Mouse (Mus musculus): Measurements from ENCODE around the gene Klf16.
"Not testable (repeated sequence)": the region's sequence is repeated elsewhere in the genome, so short reads cannot be mapped to it uniquely, and the experiment has no call there.

Gene Klf16

DNA sequence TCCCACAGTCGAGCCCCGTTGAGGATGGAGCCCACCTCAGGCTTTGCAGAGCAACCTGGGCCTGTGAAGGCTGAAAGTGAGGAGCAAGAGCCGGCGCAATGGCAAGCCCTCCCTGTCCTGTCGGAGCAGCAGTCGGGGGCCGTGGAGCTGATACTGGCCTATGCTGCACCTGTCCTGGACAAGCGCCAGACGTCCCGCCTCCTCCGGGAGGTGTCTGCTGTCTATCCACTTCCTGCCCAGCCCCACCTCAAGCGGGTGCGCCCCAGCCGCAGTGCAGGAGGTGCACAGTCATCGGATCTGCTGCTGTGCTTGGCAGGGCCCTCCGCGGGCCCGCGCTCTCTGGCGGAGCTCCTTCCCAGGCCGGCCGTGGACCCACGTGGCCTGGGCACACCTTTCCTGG, 29.2 kb upstream of the Klf16 start:
- DNase-seq (ENCODE audit: low read depth, low spot score), result no peak

DNA sequence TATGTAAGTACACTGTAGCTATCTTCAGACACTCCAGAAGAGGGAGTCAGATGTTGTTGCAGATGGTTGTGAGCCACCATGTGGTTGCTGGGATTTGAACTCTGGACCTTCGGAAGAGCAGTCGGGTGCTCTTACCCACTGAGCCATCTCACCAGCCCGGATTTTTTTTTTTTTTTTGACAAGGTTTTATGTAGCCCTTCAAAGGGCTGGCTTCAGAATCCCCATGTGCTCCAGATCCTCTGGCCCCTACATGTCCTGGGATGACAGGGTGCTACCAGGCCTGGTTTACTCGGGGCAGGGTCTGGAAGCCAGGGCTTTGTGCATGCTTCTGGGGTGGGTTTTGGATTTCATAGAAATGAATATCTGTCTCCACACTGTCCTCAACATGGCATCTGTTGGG, 28.6 kb upstream of the Klf16 start, which contains the start of gene Gm49322:
Gene Gm49322, plus strand, starts transcription at position 301 of the 400 bp plus-strand sequence.
- not testable (repeated sequence) for DNase-seq (ENCODE audit: low read depth, low spot score)

DNA sequence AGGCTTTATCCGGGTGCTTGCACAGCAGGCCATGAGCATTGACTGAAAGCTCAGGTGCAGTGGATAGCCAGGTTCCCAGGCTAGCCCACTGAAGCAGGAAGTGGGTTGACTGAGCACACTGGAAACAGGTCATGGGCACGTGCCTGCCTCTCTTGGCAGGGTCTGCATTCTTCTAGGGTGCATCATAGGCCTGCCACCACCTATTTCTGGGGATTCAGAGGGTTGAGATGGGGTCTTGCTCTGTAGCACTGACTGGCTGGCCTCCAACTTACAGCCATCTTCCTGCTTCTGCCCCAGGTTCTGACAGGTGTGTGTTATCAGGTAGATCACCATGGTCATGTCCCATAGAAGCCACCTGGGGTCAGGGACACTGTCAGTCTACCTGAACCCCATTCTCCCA, 27.9 kb upstream of the Klf16 start:
- DNase-seq (ENCODE audit: low read depth, low spot score), result no peak

DNA sequence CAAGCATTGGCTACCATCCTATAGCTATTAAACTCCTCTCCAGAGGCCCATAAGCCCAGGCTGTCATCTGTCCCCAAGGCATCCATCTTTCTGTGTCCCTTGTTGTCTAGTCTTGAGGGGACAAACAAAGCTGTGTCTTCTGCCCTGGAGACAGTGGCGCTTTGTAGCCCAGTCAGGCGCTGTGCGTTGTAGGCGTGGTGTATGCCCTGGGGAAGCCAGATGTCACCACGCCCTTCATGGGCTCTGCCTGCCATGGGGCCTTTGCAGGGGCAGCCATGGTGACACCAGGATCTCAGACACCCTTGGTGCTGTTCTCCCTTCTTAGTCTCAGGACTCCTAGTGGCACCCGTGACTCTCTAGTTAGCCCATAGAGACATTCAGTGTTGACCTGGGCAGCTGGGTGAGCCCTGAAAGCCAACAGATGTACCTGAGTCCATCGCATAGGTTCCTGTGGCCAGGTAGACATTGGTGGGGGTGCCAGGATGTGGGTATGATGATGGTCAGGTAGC, 26.9 kb upstream of the Klf16 start:
- no peak for DNase-seq (ENCODE audit: low read depth, low spot score)

DNA sequence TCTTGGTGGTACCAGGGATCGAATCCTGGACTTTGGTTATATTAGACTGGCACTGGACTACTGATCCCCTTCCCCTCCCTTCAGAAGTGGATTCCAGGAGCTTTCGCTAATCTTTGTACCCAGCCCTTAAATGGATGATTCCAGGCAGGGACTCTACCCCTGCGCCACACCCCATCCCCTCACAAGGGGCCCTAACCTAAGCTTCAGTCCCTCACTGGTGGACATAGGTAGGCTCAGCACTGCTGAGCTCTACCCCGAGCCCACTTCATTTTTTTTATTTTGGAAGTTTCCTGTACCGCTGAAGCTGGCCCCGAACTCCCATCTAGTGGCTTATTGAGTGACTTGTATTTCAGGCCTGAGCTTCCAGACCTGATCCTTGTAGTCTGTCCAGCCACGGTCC, 26.2 kb upstream of the Klf16 start:
- DNase-seq (ENCODE audit: low read depth, low spot score), result no peak

DNA sequence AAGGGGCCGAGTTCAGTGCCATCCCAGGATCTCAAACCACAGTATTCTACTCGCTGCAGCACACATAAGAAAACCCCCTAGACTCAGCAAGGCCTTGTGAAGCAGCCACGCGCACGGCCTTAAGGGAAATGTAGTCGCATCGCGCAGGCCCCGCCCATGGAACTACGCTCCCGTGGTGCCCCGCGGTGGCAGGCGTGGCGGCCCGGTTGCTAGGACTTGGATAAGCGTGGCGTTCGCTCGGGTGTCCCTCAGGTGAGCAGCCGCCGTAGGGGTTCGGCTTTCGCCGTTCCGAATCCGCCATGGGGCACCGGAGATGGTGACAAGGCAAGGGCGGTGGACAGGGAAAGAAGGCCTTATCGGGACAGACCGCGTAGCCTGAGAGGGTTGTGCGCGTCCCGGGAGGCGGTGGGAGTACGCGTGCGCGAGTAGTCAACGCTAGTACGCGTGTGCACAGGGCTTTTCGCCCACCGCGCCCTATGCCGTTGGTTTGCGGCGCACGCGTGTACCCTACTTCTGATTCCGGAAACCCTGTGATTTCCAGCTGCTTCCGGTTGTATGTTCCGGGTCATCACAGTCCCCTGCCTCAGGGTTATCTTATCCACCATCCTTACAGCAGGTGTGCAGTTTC, 25.7 kb upstream of the Klf16 start, which contains the start of the genes Scamp4 and Adat3:
Gene Scamp4, plus strand, starts transcription at position 175 of the 628 bp plus-strand sequence.
Gene Adat3, plus strand, starts transcription at position 183 of the 628 bp plus-strand sequence.
- peak; percentile 88 for DNase-seq (ENCODE audit: low read depth, low spot score)

DNA sequence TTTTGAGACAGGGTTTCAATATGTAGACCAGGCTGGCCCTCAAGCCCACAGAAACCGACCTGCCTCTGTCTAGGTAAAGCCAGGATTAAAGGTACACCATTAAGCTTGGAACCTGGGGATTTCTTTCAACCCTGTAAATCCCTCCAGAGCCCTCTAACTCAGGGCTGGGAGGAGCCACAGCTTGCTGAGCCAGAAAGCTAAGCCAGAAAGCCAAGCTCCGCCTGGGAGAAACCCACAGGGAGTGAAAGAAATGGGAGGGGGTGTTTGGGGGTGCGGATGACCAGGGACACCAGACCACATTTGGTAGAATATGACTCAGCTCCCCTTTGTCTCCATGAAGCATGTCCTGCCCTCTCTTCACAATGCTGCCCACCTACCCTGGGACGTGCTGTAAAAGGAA, 19.2 kb upstream of the Klf16 start:
- DNase-seq (ENCODE audit: low read depth, low spot score), result no peak

DNA sequence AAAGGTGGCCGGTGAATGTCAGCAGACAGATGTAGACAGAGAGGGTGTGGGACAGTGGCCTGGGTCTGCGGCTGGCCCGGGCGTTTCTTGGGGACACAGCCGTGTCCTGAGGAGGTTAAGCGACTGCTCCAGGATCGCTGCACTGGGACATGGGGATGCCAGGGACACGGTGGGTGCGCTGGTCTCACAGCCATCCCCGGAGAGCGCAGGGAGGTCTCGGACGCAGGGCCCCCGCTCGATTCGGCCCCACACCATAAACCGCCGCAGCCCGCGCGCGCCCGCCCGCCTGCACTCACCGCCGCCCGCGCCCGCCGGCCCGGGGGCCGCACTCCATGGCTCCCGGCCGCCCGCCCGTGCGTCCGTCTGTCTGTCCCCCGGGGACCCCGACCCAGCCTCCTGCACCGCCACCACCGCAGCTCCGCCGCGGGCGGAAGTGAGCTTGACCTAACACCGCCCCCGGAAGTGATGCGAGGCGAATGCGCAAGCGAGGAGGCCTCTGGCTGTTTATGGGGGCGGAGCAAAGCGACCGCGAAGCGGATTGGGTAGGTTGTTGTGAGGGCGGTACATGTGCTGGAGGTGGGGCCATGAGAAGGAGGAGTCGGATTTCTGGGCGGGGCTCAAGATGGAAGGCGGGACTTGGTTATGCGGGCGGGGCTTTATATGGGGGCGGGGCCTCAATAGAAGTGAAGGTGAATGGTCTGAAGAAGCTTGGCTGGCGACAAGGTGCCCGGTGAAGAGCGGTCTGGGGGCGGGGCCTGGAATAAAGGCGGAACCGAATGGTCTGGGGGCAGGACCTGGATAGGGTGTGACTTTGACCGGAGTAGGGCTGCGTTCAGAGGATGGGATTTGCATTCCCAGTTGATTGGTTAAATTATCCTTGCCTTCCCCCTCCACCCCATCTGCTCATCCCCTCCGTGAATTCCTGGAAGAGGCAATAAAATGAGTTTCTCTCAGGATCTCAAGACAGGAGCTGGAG, 13.0 kb upstream of the Klf16 start, which contains the start of gene Abhd17a:
Gene Abhd17a, minus strand, starts transcription at position 463 of the 976 bp plus-strand sequence.
- peak; percentile 98 for DNase-seq (ENCODE audit: low read depth, low spot score)

DNA sequence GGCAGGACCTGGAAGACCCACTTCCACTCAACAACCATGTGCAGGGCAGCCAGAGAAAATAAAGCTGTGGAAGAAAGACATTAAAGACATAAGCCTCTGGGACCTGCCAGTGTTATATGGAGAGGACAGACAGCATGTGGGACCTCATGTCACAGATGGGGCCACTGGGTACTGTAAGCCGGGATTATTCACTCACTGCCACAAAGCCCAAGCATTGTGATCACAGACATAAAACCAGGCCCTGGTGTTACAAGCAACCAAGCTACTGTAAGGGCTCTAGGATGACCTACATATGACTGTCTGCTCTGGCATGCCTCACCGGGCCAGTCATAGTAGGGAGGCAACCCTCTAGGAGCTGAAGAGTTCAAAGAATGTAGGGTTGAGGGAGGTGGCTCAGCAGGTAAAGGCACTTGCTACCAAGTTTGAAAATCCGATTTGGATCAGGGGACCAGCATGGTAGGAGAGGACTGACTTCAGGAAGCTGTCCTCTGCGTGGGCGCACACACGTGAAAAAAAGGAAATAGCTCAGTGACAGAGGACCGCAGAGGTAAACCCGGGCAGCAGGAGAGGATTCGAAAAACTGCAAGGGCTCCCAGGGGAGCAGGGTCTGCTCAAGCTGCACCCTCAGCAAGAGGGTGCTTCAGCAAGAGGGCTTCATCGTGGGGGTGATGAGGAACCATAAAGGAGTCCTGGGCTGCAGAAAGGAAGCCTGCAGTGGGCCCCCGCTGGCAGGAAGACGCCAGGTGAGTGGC, 12.2 kb upstream of the Klf16 start:
- no peak for DNase-seq (ENCODE audit: low read depth, low spot score)

DNA sequence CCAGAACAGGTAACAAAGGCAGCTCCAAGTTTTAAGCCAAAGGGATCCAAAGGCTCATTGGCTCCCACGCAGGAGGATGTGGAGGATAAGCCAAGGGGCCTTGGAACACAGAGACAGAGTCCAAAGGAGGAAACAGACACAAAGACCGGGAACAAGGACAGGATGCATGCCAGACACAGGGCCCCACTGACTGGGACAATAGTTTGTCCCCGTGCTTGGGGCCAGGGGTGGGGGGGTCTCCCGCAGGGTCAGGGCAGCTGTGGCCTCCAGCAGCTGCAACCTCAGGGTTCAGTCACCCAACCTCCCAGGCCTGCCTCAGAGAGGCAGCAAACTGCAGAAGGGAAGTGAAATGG, 10.2 kb upstream of the Klf16 start:
- DNase-seq (ENCODE audit: low read depth, low spot score), result no peak

DNA sequence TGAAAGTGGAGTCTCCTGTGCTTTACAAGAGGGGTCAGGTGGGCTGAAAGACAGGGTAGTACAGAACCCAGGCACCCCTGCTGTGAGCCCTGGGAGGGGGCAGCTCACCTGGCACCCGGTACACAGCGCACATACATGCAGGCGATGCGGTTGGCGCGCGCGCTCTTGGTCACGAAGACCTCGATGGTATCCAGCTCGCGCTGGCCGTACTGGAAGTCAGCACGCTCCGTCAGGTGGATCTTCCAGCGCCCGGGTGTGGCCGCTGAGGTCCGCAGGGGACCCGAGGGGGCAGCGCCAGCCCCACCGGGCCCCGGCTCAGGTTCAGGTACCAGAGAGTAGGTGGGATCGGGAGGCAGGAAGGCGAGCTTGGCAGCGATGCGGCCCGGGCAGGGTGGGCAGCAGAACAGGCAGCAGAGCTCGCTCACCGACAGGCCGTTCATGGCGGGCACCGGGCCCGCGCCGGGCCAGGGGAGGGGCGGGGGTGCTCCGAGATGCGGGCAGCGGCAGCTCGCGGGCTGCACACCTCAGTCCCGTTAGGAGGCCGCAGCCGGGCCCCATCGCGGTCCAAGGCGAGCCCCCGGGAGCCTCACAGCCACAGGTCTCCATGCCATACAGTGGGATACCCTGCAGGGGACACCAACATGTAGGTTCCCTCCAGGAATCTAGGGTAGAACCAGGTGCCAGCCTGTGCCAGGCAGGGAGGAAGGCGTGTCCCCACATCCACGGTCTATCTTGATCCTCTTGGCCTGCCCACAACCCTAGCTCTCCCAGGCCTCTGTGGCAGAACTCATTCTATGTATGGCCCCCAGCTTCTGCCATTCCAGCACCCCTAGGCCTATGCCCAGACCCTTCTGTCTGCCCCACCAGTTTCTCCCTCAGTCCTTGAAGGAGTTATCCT, 9.5 kb upstream of the Klf16 start:
- DNase-seq (ENCODE audit: low read depth, low spot score), result no peak

DNA sequence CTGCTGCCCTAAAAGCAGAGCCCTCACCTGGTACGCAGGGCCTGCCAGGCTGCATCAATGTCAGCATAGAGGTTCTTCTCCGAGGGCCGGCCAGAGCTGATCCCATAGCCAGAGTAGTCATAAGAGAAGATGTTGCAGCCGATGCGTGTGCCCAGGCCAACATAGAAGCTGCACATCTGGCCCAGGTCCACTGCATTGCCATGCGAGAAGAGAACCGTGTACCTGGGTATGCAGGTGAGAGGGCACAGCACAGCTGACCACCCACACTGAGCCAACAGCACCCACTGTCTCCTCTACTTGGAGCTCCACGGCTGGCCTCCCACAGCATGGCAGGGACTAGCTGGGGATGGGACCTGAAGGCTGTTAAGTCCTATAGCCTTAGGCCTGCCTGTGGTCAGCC, 8.5 kb upstream of the Klf16 start:
- DNase-seq (ENCODE audit: low read depth, low spot score), result no peak

DNA sequence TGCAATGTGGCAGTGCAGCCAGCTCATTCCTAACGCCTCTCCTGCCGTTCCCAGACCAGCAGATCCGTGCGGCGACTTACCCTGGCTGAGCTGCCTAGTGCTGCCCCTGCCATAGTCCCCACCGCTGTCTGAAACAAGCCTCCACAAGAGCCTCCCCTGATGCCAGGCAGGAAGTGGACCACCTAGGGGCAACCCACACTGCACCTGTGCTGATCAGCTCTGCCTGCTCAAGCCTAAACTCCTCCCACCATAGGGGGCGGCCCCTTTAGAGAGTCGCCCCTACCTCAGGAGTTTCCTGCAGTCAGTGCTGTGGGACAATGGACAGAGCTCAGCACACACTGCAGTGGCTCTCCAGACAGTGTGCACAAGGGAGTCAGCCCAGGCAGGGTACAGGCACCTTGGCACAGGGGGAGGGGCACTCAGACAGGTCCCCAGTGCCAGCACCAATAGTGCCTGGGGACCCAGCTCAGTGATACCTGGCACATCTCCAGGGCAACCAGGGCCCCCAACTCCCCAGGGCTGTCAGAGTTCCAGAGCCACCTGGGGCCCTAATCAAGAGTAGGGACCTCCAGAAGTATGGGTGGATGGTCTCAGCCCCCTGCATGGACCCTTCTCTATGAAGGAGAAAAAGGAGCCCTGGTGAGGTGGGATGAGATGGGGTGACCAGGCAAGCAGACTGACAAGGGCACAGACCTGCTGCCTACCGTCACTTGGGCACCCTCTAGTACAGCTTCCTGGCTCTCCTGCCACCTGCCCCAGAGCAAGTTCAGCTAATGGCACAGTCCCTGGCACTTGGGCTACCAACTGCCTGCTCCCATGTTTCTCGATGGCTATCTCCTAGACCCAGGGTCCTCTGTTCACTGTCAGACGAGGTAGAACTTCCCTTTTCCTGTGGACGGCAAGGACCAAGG, 7.8 kb upstream of the Klf16 start:
- DNase-seq (ENCODE audit: low read depth, low spot score), result no peak

DNA sequence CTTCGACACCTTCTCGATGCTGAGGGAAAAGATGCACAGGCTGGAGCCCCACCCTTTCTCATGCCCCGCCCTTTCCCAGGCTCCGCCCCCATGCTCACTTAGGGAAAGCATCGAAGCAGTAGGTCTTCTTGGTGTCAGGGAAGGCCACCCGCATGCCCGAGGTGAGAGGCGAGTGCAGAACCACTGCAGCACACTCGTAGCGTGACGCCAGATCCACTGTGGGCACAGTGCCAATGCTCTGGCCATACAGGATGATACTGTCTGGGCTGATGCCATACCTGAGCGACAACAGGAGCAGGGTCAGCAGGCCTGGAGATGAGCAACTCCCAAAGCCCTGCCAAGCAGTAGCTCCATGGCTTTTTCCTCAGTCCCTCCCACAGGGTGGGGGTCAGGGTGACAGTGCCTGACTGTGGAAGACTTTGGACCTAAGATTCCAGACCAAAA, 6.9 kb upstream of the Klf16 start:
- DNase-seq (ENCODE audit: low read depth, low spot score), result no peak

DNA sequence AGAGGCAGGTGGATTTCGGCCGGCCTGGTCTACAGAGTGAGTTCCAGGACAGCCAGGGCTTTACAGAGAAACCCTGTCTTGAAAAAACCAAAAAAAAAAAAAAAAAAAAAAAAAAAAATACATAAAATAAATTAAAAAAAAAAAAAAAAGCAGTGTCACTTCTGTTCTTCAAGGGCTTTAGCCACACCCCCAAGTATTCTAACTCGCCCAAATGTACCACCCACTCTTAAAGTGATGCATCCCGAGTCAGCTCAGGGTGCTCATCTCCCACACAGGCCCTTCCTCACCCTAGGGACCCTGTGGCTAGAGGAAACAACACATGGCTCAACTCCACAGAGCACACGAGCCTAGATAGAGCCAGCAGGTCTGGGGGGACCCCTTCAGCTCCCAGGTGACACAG, 5.9 kb upstream of the Klf16 start:
- no peak for DNase-seq (ENCODE audit: low read depth, low spot score)

DNA sequence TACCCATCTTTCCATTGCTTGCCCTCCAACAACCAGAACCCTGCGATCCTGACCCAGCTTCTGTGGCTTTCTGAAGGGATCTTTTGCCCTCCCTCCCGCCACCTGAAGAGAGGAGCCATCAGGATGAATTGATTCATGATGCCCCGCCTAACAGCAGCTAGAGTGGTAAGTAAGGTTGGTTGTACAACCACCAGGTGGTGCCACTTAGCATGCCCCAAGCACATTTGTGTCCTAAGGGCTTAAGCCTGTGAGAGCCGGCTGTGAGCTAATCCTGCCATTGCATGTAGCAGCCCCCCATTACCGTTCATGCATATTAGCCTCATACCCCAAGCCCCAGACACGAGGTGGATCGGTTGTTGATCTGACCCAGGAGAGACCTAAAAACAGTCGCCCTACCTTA, 1.8 kb upstream of the Klf16 start:
- peak; percentile 59 for DNase-seq (ENCODE audit: low read depth, low spot score)

DNA sequence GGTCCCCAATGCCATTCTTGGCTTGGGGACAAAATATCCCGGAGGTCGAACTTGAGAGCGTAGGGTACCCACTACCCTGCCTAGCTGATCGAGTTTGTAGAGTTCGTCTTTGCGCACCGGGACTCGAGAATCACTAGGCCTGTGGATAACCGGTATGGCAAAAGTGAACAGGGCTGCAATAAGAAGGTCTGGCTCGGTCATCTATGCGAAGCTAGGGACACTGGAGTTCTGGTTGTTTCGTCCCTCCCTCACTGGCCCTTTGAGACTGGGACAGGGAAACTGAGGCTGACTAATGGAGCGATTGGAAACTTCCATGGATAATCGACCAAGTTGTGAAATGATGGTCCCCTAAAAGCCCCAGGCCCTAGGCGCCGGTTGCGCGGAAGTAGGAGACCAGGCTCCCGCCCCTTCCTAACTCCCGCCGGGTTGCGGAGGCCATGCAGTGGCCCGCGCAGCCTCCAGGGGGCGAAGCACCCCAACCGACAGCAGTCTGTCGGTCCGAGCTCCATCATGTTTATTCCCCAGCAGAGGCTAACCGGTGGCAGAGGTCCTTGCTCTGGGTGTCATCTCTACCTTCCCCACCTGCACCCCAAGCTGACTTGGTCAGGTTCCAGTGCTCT, 1.1 kb upstream of the Klf16 start:
- peak; percentile 75 for DNase-seq (ENCODE audit: low read depth, low spot score)

DNA sequence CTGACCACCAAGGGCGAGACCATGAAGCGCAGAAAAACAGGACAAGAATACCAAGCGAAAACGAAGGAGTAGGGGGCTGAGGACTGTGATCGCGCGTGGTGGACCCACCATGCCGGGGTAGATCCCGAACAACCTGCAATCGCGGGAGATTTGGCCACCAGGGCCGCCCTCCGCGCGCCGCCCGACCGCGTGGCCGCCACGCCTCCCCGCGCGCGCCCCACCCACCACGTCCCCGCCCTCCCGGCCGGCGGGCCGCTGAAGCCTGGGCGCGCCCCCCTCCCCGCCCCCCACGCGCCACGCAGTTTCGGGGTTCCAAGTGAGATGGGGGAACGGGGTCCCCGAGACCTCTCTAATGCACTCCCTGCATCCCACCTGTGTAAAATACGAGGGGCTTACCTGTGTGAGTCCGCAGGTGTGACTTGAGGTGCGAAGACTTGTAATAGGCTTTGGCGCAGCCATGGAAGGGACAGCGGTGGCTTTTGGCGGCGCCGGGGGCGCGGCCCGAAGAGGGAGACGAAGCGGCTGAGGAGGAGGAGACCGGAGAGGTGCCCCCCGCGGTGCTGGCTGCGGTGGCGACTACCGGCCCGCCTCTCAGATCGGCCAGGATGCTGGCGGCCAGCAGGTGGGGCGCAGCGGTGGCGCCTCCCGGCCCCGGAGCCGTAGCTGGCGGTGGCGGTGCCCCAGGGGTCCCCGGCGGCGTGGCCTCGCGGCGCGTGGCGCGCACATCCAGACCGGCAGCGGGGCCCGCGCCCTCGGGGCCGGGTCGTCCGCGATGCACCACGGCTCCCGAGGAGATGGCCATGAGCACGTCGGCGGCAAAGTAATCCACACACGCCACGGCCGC, 548 bp downstream of the Klf16 start:
- no peak for DNase-seq (ENCODE audit: low read depth, low spot score)

Measured in skeletal muscle tissue, adult 2 months (tissue).